Mouse (Mus musculus) bone marrow macrophage, adult 2 months (primary cell): ENCODE results near the gene Adgrb2. TPM values are rescaled to one million over a fixed set of nuclear protein-coding genes. Genes with fewer than 3 reads are reported as not detected.
A peak's percentile ranks its signal among the peaks of the same experiment; 100 is the strongest.

Experiments
- H3K27ac ChIP-seq: 2 replicates; pipeline ENCODE4 v1.5.1; 2012; ENCODE audit warnings: low read depth, low read length; ENCODE audit not compliant: insufficient read depth
- H3K4me1 ChIP-seq: 2 replicates; pipeline ENCODE4 v1.6.1; 2012; ENCODE audit warnings: low read length; ENCODE audit not compliant: control insufficient read depth, insufficient read depth
- H3K4me3 ChIP-seq: 2 replicates; pipeline ENCODE4 v1.5.1; 2012; ENCODE audit warnings: mild to moderate bottlenecking, low read length, moderate library complexity; ENCODE audit not compliant: insufficient read depth
- CTCF ChIP-seq: IDR thresholded peaks from 2 replicates; pipeline ENCODE4 v1.5.1; 2012; ENCODE audit warnings: low read depth, mild to moderate bottlenecking, low read length, moderate library complexity
- POLR2A ChIP-seq: IDR thresholded peaks from 2 replicates; pipeline ENCODE4 v1.6.1; 2012; ENCODE audit warnings: mild to moderate bottlenecking, low read depth, low read length, borderline replicate concordance
- polyA plus RNA-seq: library from polyadenylated mRNA; stranded (reverse); fragments of >200 nt; gene quantifications from 2 replicates; pipeline ENCODE4 v1.2.4, GENCODE M21; 2012; ENCODE audit not compliant: missing spikeins, insufficient read depth, insufficient read length

The Adgrb2 gene
- polyA plus RNA-seq, 1 experiment = not detected

DNA sequence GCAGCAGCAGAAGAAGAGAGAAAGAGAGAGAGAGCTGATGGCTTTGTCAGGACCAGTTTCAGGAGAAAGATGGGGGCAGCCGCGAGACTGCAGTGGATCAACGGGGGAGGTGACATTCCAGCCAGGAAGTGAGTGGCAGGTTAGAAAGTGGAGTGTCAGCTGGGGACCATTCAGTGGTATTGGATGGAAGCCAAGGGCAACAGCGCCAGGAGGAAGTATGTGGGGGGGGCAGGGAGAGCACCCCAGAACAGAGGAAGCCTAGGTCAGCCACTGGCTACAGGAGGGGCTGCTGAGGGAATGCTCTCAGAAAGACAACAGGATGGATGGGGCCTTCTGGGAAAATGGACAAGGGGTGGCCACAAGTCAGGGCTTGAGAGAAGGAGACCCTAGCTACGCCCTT, 17.0 kb downstream of the Adgrb2 start:
- no peak for TF ChIP-seq POLR2A
- TF ChIP-seq CTCF = no peak
- no peak overlapping the region for H3K27ac ChIP-seq
- no peak overlapping the region for H3K4me3 ChIP-seq
- H3K4me1 ChIP-seq = peaks cover 7% of the 10 kb centered on the region

DNA sequence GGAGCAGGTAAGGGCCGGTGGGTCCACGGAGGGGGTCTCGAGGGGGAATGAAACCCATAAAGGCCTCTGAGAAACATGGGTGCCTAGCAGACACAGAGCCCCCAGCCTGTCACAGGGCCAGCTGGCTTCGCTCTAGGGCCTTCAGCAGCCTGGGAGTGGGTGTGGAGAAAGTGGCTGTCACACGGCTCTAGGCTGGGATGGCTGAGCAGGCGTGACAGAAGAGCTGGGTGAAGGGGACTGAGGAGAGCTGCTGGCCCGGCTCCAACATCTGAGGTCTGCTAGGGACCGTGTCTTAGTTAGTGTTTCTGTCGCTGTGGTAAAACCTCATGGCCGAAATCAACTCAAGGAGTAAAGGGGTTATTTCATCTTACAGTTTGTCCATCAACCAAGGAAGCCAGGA, 17.5 kb downstream of the Adgrb2 start:
- H3K4me3 ChIP-seq = no peak overlapping the region
- no peak overlapping the region for H3K27ac ChIP-seq
- H3K4me1 ChIP-seq = peaks cover 7% of the 10 kb centered on the region
- TF ChIP-seq CTCF (no peak), POLR2A (no peak)

DNA sequence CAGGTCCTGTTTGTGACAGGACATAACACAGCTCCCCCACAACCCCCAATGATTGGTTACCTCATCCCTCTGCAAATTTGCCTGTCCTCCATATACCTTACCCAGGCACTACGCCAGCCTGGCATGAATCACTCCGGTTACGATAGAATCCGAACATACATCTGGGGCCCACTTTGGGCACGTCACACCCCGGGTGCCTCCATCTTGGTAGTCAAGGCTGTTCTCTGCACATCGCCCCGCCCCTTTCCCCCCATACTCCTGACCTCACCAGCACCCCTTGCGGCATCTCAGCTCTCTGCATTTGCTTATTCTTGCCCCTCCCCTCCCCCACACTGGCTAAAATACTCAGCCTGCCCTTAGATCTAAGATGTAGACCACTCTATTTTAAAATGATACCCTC, 20.9 kb downstream of the Adgrb2 start:
- H3K4me3 ChIP-seq = no peak overlapping the region
- TF ChIP-seq CTCF = no peak
- peaks cover 7% of the 10 kb centered on the region for H3K4me1 ChIP-seq
- H3K27ac ChIP-seq = no peak overlapping the region

DNA sequence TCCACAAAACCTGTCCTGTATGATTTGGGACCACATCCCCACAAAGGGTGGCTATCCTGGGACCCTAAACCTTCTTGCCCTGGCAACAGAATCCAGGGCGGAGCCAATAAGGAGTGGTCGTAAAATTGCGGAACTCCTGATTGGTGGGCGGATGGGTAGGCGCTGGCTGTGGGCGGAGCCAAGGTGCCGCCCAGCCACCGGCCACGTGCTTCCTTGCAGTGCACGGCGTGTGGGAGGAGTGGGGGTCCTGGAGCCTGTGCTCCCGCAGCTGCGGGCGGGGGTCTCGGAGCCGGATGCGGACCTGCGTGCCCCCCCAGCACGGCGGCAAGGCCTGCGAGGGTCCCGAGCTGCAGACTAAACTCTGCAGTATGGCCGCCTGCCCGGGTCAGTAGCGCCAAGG, 21.9 kb downstream of the Adgrb2 start:
- peak overlapping the region; percentile 42 for H3K4me3 ChIP-seq
- TF ChIP-seq CTCF (no peak), POLR2A (no peak)
- H3K27ac ChIP-seq = no peak overlapping the region
- H3K4me1 ChIP-seq = peaks cover 5% of the 10 kb centered on the region

DNA sequence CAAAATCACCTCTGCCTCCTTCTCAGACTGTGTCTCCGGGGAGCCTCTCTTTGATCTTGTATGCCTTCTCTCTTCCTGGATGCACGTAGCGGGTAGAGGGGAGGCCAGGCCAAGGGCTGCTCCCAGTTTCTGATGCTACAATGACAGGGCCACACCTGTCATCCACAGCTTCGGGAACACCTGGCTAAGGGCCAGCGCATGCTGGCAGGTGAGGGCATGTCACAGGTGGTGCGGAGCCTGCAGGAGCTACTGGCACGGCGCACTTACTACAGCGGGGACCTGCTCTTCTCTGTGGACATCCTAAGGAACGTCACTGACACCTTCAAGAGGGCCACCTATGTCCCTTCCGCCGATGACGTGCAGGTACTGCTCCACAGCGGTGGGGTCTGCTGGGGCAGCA, 24.4 kb downstream of the Adgrb2 start:
- no peak overlapping the region for H3K4me3 ChIP-seq
- H3K4me1 ChIP-seq = no peaks in the 10 kb centered on the region
- no peak overlapping the region for H3K27ac ChIP-seq
- TF ChIP-seq POLR2A = no peak
- no peak for TF ChIP-seq CTCF

DNA sequence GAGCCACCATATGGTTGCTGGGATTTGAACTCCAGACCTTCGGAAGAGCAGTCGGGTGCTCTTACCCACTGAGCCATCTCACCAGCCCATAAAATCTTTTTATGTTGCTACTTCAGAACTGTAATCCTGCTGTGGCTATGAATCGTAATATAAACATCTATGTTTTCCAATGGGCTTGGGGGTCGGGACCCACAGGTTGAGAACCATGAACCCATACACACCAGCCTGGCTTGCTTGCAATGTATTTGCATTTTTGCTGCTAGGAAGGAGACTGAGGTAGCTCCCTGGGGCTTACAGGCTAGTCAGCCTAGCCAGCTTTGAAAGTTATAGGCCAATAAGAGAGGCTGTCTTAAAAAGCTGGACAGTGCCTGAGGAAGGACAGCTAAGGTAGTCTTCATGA, 26.1 kb downstream of the Adgrb2 start:
- H3K4me3 ChIP-seq = no peak overlapping the region
- TF ChIP-seq POLR2A = no peak
- no peak for TF ChIP-seq CTCF
- H3K27ac ChIP-seq = no peak overlapping the region
- H3K4me1 ChIP-seq = no peaks in the 10 kb centered on the region

DNA sequence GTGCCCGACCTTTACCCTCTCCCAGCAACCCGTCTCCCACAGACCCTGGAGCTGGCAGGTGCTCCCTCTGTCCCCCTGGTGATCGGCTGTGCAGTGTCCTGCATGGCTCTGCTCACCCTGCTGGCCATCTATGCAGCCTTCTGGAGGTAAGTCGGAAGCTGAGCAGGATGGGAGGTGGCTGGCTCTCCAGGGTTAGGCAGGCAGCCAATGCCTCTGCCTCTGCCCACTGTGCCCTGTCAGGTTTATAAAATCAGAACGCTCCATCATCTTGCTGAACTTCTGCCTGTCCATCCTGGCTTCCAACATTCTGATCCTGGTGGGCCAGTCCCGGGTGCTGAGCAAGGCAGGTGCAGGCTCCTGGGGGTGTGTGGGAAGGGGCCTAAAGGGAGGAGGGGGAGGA, 27.6 kb downstream of the Adgrb2 start:
- Histone ChIP-seq H3K4me1 (no peaks in the 10 kb centered on the region), H3K27ac (no peak overlapping the region), H3K4me3 (no peak overlapping the region)
- TF ChIP-seq POLR2A = no peak
- TF ChIP-seq CTCF = no peak

DNA sequence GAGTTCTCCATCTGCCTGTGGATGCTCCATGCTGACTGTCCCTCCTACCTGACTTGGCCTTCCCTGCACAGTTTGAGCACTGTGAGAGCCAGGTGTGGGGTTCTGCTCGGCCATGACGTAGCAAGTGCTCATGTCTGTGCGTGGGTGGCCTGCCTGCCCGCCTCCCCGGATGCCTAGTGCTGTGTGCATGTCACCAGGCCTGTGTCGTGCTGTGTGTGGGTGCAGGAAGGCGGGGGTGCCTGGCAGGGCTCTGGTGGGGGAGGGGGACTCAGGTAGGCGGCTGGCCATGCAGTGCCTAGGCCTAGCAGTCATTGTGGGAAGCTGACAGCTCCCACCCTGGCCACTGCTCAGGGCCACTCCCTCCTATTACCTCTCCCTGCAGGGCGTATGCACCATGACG, 28.4 kb downstream of the Adgrb2 start:
- Histone ChIP-seq H3K4me3 (no peak overlapping the region), H3K4me1 (no peaks in the 10 kb centered on the region), H3K27ac (no peak overlapping the region)
- no peak for TF ChIP-seq POLR2A
- no peak for TF ChIP-seq CTCF

DNA sequence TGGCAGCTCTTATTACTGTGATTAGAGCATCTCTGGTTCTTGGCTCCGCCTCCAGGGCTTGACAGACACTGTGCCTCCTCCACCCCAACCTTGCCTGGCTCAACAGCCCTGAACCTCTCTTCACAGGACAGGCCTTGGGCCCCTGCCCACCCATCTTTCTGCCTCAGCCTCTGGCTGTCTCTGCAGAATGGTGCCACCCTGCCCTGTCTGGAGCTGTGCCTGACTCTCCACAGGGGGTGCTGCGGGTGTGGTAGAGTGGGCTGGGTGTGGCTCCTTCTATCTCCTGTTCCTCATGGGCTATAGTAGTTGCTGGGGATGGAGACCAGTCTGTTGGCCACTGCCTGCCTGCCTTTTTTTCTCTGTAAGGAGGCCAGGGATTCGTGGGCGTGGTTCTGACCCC, 31.3 kb downstream of the Adgrb2 start:
- TF ChIP-seq CTCF = no peak
- no peak for TF ChIP-seq POLR2A
- Histone ChIP-seq H3K4me3 (no peak overlapping the region), H3K4me1 (no peaks in the 10 kb centered on the region), H3K27ac (no peak overlapping the region)

DNA sequence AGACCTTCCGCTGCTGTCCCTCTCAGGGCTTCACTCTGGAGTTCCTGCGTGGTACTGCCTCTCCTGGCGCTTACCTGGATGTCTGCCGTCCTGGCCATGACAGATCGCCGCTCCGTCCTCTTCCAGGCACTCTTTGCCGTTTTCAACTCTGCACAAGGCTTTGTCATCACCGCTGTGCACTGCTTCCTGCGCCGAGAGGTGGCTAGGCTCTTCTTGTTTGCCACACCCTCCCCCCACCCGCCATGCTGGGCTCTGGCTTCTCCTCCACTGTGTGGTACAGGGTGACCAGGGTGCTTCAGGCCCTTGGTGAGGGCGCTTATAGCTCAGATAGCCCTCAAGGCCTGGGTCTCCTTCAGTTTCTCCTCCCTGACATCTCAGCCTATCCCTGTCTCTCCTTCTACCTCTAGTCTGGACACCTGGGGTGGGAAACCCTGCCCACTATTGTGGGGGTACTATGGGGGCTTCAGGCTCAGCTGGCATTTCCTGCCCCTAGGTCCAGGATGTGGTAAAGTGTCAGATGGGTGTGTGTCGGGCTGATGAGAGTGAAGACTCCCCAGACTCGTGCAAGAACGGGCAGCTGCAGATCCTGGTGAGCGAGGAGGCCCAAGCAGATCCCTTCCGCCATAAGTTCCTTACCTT, 32.5 kb downstream of the Adgrb2 start:
- no peak for TF ChIP-seq POLR2A
- no peak for TF ChIP-seq CTCF
- Histone ChIP-seq H3K27ac (no peak overlapping the region), H3K4me3 (no peak overlapping the region), H3K4me1 (no peaks in the 10 kb centered on the region)

DNA sequence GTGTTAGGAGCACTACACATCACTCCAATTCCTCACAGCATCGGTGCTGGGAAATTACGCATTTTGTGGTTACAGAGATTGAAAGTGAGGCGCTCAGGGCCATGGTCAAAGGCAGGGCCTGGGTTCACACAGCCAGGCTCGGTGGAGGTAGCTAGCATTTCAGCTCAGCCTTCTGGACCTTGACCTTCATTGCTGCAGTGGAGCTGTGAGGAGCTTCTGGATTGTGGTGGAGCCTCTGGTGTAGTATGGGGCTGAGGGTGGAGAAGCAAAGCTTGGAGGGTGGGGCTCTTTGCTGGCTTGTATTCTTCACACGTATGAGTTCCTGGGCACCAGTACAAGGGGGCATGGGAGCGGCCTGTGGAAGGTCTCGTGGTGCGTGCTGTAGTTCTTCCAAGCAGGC, 38.3 kb downstream of the Adgrb2 start:
- TF ChIP-seq POLR2A = no peak
- TF ChIP-seq CTCF = no peak
- Histone ChIP-seq H3K4me1 (no peaks in the 10 kb centered on the region), H3K4me3 (no peak overlapping the region), H3K27ac (no peak overlapping the region)
